Mouse (Mus musculus): ENCODE measurements around the gene Ccdc113. TPM values are rescaled to one million over a fixed set of nuclear protein-coding genes. Genes with fewer than 3 reads are reported as not detected.

Ccdc113 gene
- polyA plus RNA-seq, 1 experiment from 2014 or later, result 1.9 TPM

DNA sequence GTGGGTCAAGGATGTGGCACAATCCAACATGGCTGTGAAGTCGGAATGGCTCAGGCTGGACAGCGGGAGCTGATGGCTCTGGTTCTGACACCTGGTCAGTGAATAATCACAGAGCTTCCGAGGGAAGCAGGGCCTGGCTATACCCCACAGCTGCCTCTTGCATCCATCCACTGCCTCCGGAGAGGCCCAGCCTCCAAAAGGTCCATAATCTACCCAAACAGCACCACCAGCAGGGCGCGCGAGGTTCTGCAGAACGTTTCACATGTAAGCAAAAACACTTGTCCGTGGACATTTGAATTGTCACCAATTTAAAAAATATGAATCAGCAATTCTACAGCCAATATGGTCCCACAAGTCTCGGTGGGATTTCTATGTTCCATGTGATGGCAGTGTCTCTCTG lies 55.4 kb downstream of the Ccdc113 start:
- Histone ChIP-seq H3K27ac (ENCODE audit: low read depth, low read length) (no peak overlapping the region), H3K4me2 (ENCODE audit: low read length) (no peak overlapping the region), H3K4me3 (ENCODE audit: low read depth, low read length) (no peak overlapping the region), H3K36me3 (ENCODE audit: control insufficient read depth, insufficient read depth, low read length) (no peaks in the 10 kb centered on the region), H3K9me3 (replicated peaks; ENCODE audit: control insufficient read depth, low read length) (peaks cover 5% of the 10 kb centered on the region; the same call in 1 of the 2 replicates), H3K27me3 (replicated peaks; ENCODE audit: control insufficient read depth, insufficient read depth, low read length) (no peaks in the 10 kb centered on the region), H3K9ac (ENCODE audit: low read length) (no peak overlapping the region), H3K4me1 (ENCODE audit: control insufficient read depth, insufficient read depth, low read length) (no peaks in the 10 kb centered on the region)
- DNase-seq (ENCODE audit: low spot score), result no peak
- no peak for ATAC-seq
- 67% methylated on average over 10 of the region's 10 CpGs for WGBS

DNA sequence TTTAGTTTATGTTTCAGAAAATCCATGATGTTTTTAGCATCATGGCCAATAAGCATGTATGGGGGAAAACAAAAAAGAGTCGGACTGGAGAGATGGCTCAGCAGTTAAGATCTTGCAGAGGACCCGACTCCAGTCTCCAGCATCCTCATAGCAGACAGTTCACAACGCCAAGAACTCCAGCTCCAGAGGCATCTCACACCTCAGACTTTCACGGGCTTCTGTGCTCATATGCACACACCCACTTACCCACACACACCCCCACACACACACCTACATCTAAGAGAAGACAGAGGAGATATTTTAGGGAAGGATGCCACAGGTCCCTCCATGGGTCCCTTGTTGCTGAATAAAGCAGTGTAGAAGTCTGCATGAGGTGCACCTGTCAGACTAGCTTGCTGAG lies 56.7 kb downstream of the Ccdc113 start:
- no peak for DNase-seq (ENCODE audit: low spot score)
- WGBS, result 93% methylated on average over 4 of the region's 4 CpGs
- ATAC-seq, result no peak
- H3K4me2 ChIP-seq (ENCODE audit: low read length), result no peak overlapping the region
- H3K36me3 ChIP-seq (ENCODE audit: control insufficient read depth, insufficient read depth, low read length), result no peaks in the 10 kb centered on the region
- no peak overlapping the region for H3K27ac ChIP-seq (ENCODE audit: low read depth, low read length)
- no peaks in the 10 kb centered on the region for H3K27me3 ChIP-seq (replicated peaks; ENCODE audit: control insufficient read depth, insufficient read depth, low read length)
- H3K9me3 ChIP-seq (replicated peaks; ENCODE audit: control insufficient read depth, low read length), result peaks cover 5% of the 10 kb centered on the region; the same call in 1 of the 2 replicates
- no peaks in the 10 kb centered on the region for H3K4me1 ChIP-seq (ENCODE audit: control insufficient read depth, insufficient read depth, low read length)
- no peak overlapping the region for H3K9ac ChIP-seq (ENCODE audit: low read length)
- no peak overlapping the region for H3K4me3 ChIP-seq (ENCODE audit: low read depth, low read length)

- H3K36me3 ChIP-seq (ENCODE audit: control insufficient read depth, insufficient read depth, low read length), result no peaks in the 10 kb centered on the region
- H3K4me3 ChIP-seq (ENCODE audit: low read depth, low read length), result no peak overlapping the region
- DNase-seq (ENCODE audit: low spot score) (no peak), ATAC-seq (no peak)
- H3K27ac ChIP-seq (ENCODE audit: low read depth, low read length), result no peak overlapping the region
- H3K4me2 ChIP-seq (ENCODE audit: low read length), result no peak overlapping the region
- 86% methylated on average over 12 of the region's 12 CpGs for WGBS
- no peak overlapping the region for H3K9ac ChIP-seq (ENCODE audit: low read length)
- no peaks in the 10 kb centered on the region for H3K4me1 ChIP-seq (ENCODE audit: control insufficient read depth, insufficient read depth, low read length)
- H3K9me3 ChIP-seq (replicated peaks; ENCODE audit: control insufficient read depth, low read length), result no peaks in the 10 kb centered on the region
- no peaks in the 10 kb centered on the region for H3K27me3 ChIP-seq (replicated peaks; ENCODE audit: control insufficient read depth, insufficient read depth, low read length)
These were observed 58.4 kb downstream of the Ccdc113 start for GRCm38 (mm10) chr8:95592131-95592780.

- Histone ChIP-seq H3K36me3 (ENCODE audit: control insufficient read depth, insufficient read depth, low read length) (no peaks in the 10 kb centered on the region), H3K27me3 (replicated peaks; ENCODE audit: control insufficient read depth, insufficient read depth, low read length) (no peaks in the 10 kb centered on the region), H3K4me1 (ENCODE audit: control insufficient read depth, insufficient read depth, low read length) (no peaks in the 10 kb centered on the region), H3K9me3 (replicated peaks; ENCODE audit: control insufficient read depth, low read length) (no peaks in the 10 kb centered on the region), H3K9ac (ENCODE audit: low read length) (no peak overlapping the region), H3K27ac (ENCODE audit: low read depth, low read length) (no peak overlapping the region), H3K4me2 (ENCODE audit: low read length) (no peak overlapping the region), H3K4me3 (ENCODE audit: low read depth, low read length) (no peak overlapping the region)
- 91% methylated on average over 7 of the region's 7 CpGs for WGBS
- ATAC-seq (no peak), DNase-seq (ENCODE audit: low spot score) (no peak)
These were observed 59.8 kb downstream of the Ccdc113 start for GRCm38 (mm10) chr8:95593439-95594393.

- Histone ChIP-seq H3K36me3 (ENCODE audit: control insufficient read depth, insufficient read depth, low read length) (no peaks in the 10 kb centered on the region), H3K4me1 (ENCODE audit: control insufficient read depth, insufficient read depth, low read length) (no peaks in the 10 kb centered on the region), H3K9me3 (replicated peaks; ENCODE audit: control insufficient read depth, low read length) (no peaks in the 10 kb centered on the region), H3K9ac (ENCODE audit: low read length) (no peak overlapping the region), H3K27me3 (replicated peaks; ENCODE audit: control insufficient read depth, insufficient read depth, low read length) (no peaks in the 10 kb centered on the region), H3K27ac (ENCODE audit: low read depth, low read length) (no peak overlapping the region), H3K4me2 (ENCODE audit: low read length) (no peak overlapping the region), H3K4me3 (ENCODE audit: low read depth, low read length) (no peak overlapping the region)
- DNase-seq (ENCODE audit: low spot score), result no peak
- no peak for ATAC-seq
- WGBS, result 89% methylated on average over 14 of the region's 14 CpGs
These were observed 61.2 kb downstream of the Ccdc113 start for GRCm38 (mm10) chr8:95595131-95595530.

DNA sequence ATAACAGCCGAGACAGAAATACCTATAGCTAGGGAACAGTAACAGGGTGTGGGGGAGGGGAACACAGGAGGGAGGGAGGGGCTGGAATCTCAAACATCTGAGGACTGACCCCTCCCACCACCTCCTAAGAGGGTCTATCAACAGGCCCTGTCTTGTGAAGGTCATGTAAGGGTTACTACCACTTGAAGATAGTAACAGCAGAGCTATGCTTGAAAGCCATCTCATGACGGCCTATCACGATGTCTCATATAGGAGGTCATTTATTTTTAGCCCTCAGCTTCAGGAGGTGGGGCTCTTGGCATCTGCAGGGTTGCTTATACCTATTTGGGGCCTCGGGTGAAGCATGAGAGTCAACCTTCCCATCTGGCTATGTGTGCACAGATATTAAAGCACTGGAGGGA lies 63.0 kb downstream of the Ccdc113 start:
- no peaks in the 10 kb centered on the region for H3K27me3 ChIP-seq (replicated peaks; ENCODE audit: control insufficient read depth, insufficient read depth, low read length)
- H3K9me3 ChIP-seq (replicated peaks; ENCODE audit: control insufficient read depth, low read length), result no peaks in the 10 kb centered on the region
- H3K4me2 ChIP-seq (ENCODE audit: low read length), result no peak overlapping the region
- H3K9ac ChIP-seq (ENCODE audit: low read length), result no peak overlapping the region
- no peak overlapping the region for H3K4me3 ChIP-seq (ENCODE audit: low read depth, low read length)
- ATAC-seq, result no peak
- 78% methylated on average over 4 of the region's 4 CpGs for WGBS
- DNase-seq (ENCODE audit: low spot score), result no peak
- H3K4me1 ChIP-seq (ENCODE audit: control insufficient read depth, insufficient read depth, low read length), result no peaks in the 10 kb centered on the region
- no peaks in the 10 kb centered on the region for H3K36me3 ChIP-seq (ENCODE audit: control insufficient read depth, insufficient read depth, low read length)
- no peak overlapping the region for H3K27ac ChIP-seq (ENCODE audit: low read depth, low read length)

DNA sequence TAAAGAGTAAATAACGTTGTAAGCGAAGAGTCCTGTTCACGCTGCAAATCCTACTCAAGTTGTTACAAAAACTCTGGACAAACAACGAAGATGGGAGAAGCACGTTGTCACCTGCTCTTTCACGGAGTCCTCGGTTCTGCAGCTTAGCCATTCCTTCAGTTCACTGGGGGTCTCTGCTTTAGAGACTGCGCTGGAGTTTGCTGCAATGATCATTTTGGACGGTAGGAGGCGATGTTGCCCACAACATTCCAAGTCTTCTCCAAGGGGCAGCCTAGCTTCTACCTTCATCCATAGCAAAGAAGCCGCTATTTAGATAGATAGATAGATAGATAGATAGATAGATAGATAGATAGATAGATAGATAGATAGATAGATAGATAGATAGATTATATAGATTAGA lies 66.0 kb downstream of the Ccdc113 start:
- no peaks in the 10 kb centered on the region for H3K4me1 ChIP-seq (ENCODE audit: control insufficient read depth, insufficient read depth, low read length)
- no peak overlapping the region for H3K27ac ChIP-seq (ENCODE audit: low read depth, low read length)
- no peaks in the 10 kb centered on the region for H3K9me3 ChIP-seq (replicated peaks; ENCODE audit: control insufficient read depth, low read length)
- no peaks in the 10 kb centered on the region for H3K27me3 ChIP-seq (replicated peaks; ENCODE audit: control insufficient read depth, insufficient read depth, low read length)
- 6% methylated on average over 11 of the region's 11 CpGs for WGBS
- no peak overlapping the region for H3K4me3 ChIP-seq (ENCODE audit: low read depth, low read length)
- no peak overlapping the region for H3K4me2 ChIP-seq (ENCODE audit: low read length)
- H3K36me3 ChIP-seq (ENCODE audit: control insufficient read depth, insufficient read depth, low read length), result no peaks in the 10 kb centered on the region
- ATAC-seq, result peak; percentile 76
- DNase-seq (ENCODE audit: low spot score), result peak; percentile 84
- no peak overlapping the region for H3K9ac ChIP-seq (ENCODE audit: low read length)

DNA sequence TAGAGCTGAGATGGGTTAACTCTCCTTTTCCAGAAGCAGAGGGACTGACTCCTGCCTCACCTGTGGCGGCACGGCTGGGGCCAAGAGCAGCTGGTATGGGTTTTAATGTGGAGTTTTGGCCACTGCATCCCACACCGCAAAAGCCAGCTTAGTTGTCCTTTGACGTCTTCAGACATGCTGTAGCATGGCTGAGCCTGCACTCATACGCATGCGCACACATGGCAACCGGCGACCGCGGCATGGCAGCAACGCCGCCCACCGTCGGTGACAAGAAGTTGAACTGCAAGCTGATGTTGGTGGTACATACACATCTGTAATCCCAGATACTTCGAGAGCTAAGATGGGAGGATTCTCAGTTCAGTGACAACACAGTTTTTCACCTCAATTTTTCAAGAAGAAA lies 67.4 kb downstream of the Ccdc113 start:
- 68% methylated on average over 15 of the region's 15 CpGs for WGBS
- no peak overlapping the region for H3K27ac ChIP-seq (ENCODE audit: low read depth, low read length)
- no peak for ATAC-seq
- no peaks in the 10 kb centered on the region for H3K4me1 ChIP-seq (ENCODE audit: control insufficient read depth, insufficient read depth, low read length)
- no peak for DNase-seq (ENCODE audit: low spot score)
- no peak overlapping the region for H3K4me2 ChIP-seq (ENCODE audit: low read length)
- H3K36me3 ChIP-seq (ENCODE audit: control insufficient read depth, insufficient read depth, low read length), result no peaks in the 10 kb centered on the region
- H3K4me3 ChIP-seq (ENCODE audit: low read depth, low read length), result no peak overlapping the region
- H3K9ac ChIP-seq (ENCODE audit: low read length), result no peak overlapping the region
- no peaks in the 10 kb centered on the region for H3K27me3 ChIP-seq (replicated peaks; ENCODE audit: control insufficient read depth, insufficient read depth, low read length)
- H3K9me3 ChIP-seq (replicated peaks; ENCODE audit: control insufficient read depth, low read length), result no peaks in the 10 kb centered on the region

GRCm38 (mm10) chr8:95602168-95602567 lies 68.3 kb downstream of the Ccdc113 start:
- Histone ChIP-seq H3K4me2 (ENCODE audit: low read length) (no peak overlapping the region), H3K9me3 (replicated peaks; ENCODE audit: control insufficient read depth, low read length) (no peaks in the 10 kb centered on the region), H3K4me3 (ENCODE audit: low read depth, low read length) (no peak overlapping the region), H3K27me3 (replicated peaks; ENCODE audit: control insufficient read depth, insufficient read depth, low read length) (no peaks in the 10 kb centered on the region), H3K36me3 (ENCODE audit: control insufficient read depth, insufficient read depth, low read length) (no peaks in the 10 kb centered on the region), H3K9ac (ENCODE audit: low read length) (no peak overlapping the region), H3K27ac (ENCODE audit: low read depth, low read length) (no peak overlapping the region), H3K4me1 (ENCODE audit: control insufficient read depth, insufficient read depth, low read length) (no peaks in the 10 kb centered on the region)
- WGBS, result 74% methylated on average over 2 of the region's 2 CpGs
- ATAC-seq (no peak), DNase-seq (ENCODE audit: low spot score) (no peak)
